Mouse (Mus musculus) brain, embryonic 14.5 days (tissue): ENCODE measurements around the gene Galnt10.

ENCODE experiments used
- CTCF ChIP-seq: fragments of 200-500 bp; IDR thresholded peaks from 2 replicates; pipeline ENCODE4 v1.5.1; 2012; ENCODE audit warnings: inconsistent platforms, mild to moderate bottlenecking, moderate library complexity, borderline replicate concordance; ENCODE audit not compliant: insufficient read depth, insufficient read length; ENCODE audit errors: extremely low read depth
- POLR2A ChIP-seq: fragments of 200-500 bp; IDR thresholded peaks from 2 replicates; pipeline ENCODE4 v1.6.1; 2012; ENCODE audit warnings: mild to moderate bottlenecking, inconsistent platforms, borderline replicate concordance; ENCODE audit not compliant: poor library complexity, insufficient read depth, insufficient read length, severe bottlenecking; ENCODE audit errors: extremely low read depth

GRCm38 (mm10) chr11:57614502-57614901 is 30.7 kb upstream of the Galnt10 start:
- TF ChIP-seq CTCF (no peak), POLR2A (no peak)
